Mouse (Mus musculus) neutrophil, adult 5-6 weeks (primary cell): ENCODE results near the gene Selenbp2. TPM values are rescaled to one million over a fixed set of nuclear protein-coding genes. Genes with fewer than 3 reads are reported as not detected.
A peak's percentile ranks its signal among the peaks of the same experiment; 100 is the strongest.
"Not testable (repeated sequence)": the region's sequence is repeated elsewhere in the genome, so short reads cannot be mapped to it uniquely, and the experiment has no call there.

Source experiments
- ATAC-seq: fragments of 151-379, 151-347 bp; 2 replicates; pipeline ENCODE4 v1.8.0; 2017; ENCODE audit warnings: mild to moderate bottlenecking, moderate TSS enrichment; ENCODE audit not compliant: insufficient number of reproducible peaks, poor library complexity, low FRiP score, severe bottlenecking; ENCODE audit errors: extremely low read depth
- total RNA-seq: library from RNA; stranded (forward); fragments of 200-1000 nt; gene quantifications from 2 replicates; pipeline ENCODE4 v1.2.3, GENCODE M21; 2017

Selenbp2 gene
- total RNA-seq, result not detected in 2 replicates

- no peak for ATAC-seq
Observed at GRCm38 (mm10) chr3:94693329-94693825, at the start of gene Selenbp2. Gene Selenbp2, plus strand, starts transcription at chr3:94693556.

DNA sequence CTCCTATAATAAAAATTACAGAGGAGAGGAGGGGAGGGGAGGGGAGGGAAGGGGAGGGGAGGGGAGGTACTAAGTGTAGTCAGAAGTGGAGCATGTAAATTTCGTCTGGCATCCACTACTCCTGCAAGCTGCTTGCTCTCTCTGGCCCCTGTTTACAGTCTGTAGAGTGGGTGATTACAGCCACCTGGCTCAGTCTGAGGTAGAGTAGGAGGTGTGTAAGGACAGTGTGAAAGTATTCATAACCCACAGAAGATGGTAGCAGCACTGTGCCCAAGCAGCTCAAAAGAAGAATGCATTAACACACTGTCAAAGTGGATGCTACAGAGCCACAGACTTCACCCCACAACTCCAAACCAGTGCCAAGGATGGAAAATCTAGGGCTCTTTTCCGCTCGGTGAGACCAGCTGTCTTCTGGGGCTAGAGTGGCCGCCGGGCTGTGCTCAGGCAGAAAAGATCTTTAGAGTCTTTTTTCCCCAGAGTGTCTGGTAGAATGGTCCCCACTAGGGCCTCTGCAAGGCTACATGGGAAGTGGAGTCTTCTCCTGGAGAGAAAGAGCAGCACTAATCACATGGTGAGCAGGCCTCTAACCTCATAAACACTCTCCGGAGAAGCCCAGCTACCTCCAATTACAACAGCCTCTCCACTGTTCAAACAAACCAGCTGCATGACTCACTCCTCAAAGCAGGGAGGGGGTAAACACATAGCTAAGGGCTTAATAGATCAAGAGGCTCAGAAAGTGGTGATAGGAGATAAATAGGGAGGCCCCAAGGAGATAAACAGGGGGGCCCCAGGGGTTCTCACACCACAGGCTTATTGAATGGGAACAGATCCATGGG, 44.4 kb upstream of the Selenbp2 start:
- ATAC-seq, result no peak

- no peak for ATAC-seq
Observed at GRCm38 (mm10) chr3:94650409-94650808, 42.9 kb upstream of the Selenbp2 start.

DNA sequence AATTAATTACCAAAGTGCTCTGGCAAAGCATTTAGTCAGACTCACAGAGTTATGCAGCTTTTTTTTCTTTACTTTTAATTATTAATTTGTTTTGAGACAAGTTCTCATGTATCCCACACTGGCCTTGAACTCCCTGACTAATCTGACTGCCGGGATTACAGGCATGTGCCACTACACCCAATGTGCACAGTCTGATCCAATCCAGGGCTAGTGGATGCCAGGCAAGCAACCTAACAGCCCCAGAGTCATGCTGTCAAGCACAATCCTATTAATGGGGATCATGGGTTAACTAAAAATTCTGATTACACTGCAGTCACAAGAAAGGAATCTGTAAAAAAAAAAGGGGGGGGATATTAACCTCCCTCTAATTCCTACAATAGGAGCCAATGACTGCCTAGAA, 39.4 kb upstream of the Selenbp2 start:
- not testable (repeated sequence) for ATAC-seq

GRCm38 (mm10) chr3:94657852-94658739, 35.3 kb upstream of the Selenbp2 start:
- not testable (repeated sequence) for ATAC-seq

DNA sequence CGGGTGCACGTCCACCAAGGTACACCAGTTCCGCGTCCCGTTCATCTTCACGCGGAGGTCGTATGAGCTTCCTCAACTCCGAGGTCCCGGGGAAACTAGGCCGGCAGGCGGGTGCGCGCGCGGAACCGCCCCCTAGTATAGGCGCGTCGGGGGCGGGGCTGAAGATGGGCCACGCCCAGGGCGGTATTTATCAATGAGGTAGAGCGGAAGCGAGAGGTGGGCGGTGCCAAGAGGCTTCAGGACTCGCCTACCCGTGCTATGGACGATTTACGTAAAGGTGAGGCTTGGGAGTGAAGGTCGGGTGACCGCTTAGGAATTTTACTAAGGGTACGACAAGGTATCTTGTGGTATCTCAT, 34.6 kb upstream of the Selenbp2 start, which contains the start of gene Tuft1:
TSS of gene Tuft1 (minus strand) at position 133 of the 356 bp plus-strand sequence.
- peak; percentile 91 for ATAC-seq

DNA sequence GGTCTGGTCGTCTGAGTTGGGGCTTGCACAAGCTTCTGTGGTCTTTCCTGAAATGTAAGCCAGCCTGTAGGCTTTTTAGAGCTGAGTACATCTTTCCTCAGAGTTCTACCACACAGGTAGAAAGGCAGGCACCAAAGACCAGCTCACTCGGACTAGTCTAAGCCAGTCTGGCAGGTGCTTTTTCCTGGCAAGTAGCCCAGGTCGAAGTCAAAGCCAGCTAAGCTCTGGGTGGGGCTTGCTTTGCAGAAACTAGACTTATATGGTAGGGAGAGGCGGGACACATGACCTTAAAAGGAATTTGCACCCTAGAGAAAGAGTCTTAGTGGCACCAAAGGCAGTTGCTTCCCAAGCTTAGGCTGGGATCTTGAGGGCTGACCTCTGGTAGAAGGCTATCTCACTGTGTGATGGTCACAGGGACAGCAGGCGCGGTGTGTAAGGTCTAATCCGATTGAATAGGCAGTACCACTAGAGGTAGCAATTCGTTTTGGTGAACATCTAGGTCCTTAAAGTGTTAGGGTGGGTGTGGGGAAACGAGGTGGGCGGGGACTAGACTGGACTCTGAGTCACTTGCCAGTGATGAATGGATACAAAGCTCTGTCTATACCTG, 34.1 kb upstream of the Selenbp2 start:
- not testable (repeated sequence) for ATAC-seq

DNA sequence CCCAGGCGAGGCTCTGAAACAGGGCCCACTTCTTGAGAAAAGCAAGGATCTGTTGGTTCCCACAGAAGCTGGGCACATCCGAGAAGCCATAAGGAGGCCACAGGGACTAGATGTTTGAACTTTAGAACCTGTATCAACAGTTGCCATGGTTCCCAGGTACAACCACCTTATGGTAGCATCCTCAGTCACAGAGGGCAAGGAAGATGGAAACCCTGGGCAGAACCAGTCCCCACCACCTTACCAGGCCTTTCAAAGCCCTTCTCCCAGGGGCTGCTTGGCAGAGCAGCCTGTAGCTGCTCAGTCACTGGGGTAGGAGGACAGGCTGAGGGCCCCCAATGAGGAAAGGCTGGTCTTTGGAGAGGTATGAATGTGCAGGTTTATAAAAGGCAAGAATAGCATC, 32.5 kb upstream of the Selenbp2 start:
- not testable (repeated sequence) for ATAC-seq

GRCm38 (mm10) chr3:94665060-94665802, 28.1 kb upstream of the Selenbp2 start:
- ATAC-seq, result not testable (repeated sequence)

DNA sequence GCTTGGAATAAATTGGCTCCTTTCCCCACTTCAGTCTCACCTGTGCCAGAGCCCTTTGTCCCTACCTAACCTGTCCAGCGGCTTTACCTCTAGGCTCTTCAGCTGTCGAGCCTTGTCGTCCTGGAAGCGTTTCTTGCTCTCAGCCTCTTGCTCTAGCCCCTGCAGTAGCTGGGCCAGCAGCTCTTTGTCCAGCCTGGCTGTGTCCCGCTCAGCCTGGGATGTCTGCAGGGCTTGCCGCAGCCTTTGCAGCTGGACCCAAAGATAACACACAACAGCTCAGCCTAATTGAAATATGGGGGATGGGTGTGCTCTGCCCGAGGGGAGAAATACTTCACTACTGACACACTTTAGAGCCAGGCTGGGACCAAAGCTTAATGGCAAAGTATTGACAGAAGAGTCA, 27.5 kb upstream of the Selenbp2 start:
- not testable (repeated sequence) for ATAC-seq

- not testable (repeated sequence) for ATAC-seq
Observed at GRCm38 (mm10) chr3:94675101-94675500, 18.3 kb upstream of the Selenbp2 start.

DNA sequence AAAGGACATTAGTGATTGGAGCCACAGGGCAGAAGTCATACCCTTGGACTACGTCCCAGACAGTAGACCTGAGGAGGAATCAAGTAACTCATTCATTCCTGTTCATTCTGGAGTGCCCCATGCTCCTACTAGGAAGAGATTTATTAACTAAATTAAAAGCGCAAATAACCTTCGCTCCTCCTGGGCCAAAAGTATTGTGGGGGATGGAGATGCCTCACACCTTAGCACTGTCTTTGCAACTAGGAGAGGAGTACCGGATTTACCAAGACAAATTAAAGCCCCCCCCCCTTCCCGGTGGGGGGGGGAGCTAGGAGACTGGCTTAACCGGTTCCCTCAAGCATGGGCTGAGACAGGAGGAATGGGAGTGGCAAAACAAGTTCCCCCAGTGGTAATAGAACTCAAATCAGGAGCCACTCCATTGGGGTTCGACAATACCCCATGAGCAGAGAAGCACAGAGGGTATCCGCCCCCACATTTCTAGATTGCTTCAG, 14.0 kb upstream of the Selenbp2 start:
- no peak for ATAC-seq

- not testable (repeated sequence) for ATAC-seq
Observed at GRCm38 (mm10) chr3:94680032-94680431, 13.3 kb upstream of the Selenbp2 start.

- no peak for ATAC-seq
Observed at GRCm38 (mm10) chr3:94680783-94681182, 12.6 kb upstream of the Selenbp2 start.

DNA sequence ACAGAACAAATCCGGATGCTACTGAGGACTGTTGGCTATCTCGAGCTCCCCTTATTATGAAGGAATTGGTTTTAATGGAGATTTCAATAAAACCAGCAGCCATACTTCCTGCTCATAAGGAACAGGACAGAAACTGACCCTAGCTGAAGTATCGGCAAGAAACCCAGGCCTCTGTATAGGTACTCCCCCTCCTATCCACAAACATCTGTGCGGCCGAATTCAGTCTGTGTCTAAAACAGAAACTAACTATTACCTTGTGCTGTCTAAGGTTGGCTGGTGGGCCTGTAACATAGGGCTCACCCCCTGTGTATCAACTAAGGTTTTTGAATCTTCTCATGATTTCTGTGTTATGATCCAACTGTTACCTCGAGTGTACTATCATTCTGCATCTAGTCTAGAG, 9.7 kb upstream of the Selenbp2 start:
- ATAC-seq, result no peak

DNA sequence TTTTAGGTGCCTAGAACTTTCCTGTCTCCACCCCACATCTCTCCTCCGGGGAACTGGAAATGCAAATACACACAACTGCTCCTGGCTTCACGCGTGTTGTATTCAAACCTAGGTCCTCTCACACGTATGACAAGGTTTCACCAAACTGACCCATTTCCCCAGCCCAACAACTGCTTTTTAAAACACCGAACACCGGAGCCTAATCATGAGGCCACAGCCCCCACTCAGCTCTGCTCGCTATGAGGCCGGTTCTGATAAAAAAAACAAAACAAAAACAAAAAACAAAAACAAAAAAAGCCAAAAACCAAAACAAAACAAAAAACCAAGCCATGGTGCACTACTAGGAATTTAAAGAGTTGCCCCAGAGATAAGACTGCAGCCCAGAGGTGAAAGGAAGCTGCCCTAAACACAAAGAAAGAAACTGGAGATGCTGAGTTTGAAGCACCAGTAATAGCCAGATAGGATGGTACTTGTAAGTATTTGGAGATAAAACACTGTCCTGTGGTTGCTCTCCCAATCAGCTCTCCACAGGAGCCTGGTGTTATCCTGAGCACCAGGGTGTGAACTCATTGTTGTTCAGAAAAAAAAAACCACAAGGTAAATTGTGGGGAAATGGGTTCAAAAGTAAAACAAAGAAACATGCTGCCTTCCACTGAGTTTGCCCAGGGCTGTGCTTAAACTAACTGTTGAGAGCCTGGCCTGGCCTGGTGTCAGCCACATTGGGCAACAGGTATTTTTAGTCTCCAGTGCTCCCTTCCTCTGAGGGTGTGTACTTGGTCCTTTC, 7.2 kb upstream of the Selenbp2 start:
- not testable (repeated sequence) for ATAC-seq

GRCm38 (mm10) chr3:94688698-94689097, 4.7 kb upstream of the Selenbp2 start:
- ATAC-seq, result not testable (repeated sequence)

DNA sequence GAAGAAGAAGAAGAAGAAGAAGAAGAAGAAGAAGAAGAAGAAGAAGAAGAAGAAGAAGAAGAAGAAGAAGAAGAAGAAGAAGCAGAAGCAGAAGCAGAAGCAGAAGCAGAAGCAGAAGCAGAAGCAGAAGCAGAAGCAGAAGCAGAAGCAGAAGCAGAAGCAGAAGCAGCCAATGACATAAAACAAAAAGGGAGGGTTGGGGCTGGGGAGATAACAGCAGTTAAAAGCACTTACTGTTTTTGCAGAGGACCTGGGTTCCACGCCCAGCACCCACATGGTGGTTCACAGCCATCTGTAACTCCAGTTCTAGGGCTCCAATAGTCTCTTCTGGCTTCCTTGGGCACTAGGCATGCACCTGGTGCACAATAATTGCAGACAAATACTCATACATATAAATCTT, 4.2 kb upstream of the Selenbp2 start:
- not testable (repeated sequence) for ATAC-seq
